19 mouse cellular contexts compared by ENCODE assay signal in the genomic region with DNA sequence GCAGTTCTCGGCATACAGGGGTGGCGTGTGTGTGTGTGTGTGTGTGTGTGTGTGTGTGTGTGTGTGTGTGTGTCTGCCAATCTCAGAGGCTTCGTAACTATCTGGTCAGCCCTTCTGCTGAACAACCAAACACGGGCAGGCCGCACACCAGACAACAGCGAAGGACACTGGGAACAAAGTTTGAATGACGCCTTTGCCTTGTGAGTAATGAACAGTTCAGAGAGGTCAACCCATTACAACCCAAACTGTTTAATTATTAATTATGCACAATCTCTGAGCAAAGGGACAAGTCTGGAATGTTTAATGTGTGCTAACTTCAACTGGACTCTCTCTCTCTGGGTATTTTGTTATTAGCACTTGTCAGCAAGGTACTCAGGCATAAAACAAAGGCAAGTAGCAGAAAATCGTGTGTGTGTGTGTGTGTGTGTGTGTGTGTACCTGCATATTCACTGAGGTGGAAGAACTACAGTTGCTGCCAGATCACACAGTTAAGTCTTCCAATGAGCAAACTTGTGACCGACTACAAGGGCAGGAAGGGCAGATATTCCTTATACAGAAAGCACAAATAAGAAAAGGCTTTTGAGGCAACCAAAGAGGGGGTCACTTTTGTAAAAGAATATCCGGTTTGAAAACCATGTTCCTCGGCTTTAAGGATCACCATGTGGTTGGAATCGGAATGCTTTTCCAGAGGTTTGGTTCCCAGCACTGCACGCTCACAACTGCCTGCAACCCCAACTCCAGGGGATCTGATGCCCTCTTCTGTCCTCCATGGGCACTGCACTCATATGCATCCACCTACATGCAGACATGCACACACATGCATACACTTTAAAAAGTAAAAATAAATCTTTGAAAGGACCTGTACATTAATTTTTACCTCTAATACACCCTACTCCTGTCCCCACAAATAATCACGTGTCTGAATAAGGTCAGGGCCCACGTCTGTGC. TPM values are rescaled to one million over a fixed set of nuclear protein-coding genes. Genes with fewer than 3 reads are reported as not detected.
DNase-seq lines count a peak whose midpoint lies in the region; ATAC-seq and TF ChIP-seq lines count a peak whose summit lies in the region.
"Had no signal": no experiment of that assay in that cellular context is flagged by ENCODE, and none has a peak within 500 bp of the region (broad histone marks: within the 10 kb centered on the region; RNA-seq: fewer than 3 reads in every experiment).

No protein-coding gene starts in this region.

- DNase-seq in liver, adult 2 months (ENCODE audit: extremely low read depth, low read depth, low spot score) = peak; percentile 98
- DNase-seq in liver (no peak), Patski (ENCODE audit: low read depth, low spot score) (peak; percentile 62)
- no peak for DNase-seq in forebrain, embryonic 14.5 days (ENCODE audit: low spot score)
- no peak for DNase-seq in gastrocnemius, postnatal 25 days
- DNase-seq in ovary, postnatal 14 days (ENCODE audit: low spot score) = no peak
- DNase-seq: adrenal gland, postnatal 14 days; gastrocnemius, postnatal 36 days; lung, postnatal 36 days; midbrain, embryonic 14.5 days; thymus, postnatal 36 days had no signal

- H3K27me3 ChIP-seq in liver, adult 2 months (ENCODE audit: control insufficient read depth, insufficient read depth, low read length) = no peaks in the 10 kb centered on the region
- no peaks in the 10 kb centered on the region for H3K27me3 ChIP-seq in Patski
- no peaks in the 10 kb centered on the region for H3K27me3 ChIP-seq in kidney, embryonic 15.5 days
- no peaks in the 10 kb centered on the region for H3K27me3 ChIP-seq in small intestine, adult 2 months (ENCODE audit: control insufficient read depth, insufficient read depth, low read length)
- no peaks in the 10 kb centered on the region for H3K27me3 ChIP-seq in forebrain, embryonic 14.5 days (replicated peaks; ENCODE audit: control insufficient read depth, insufficient read depth, low read length)
- H3K27me3 ChIP-seq: forebrain, embryonic 15.5 days; neural tube, embryonic 13.5 days had no signal

- peaks cover 2% of the 10 kb centered on the region; the same call in 1 of the 2 replicates for H3K36me3 ChIP-seq in liver, adult 2 months (ENCODE audit: control insufficient read depth, insufficient read depth, low read length)
- H3K36me3 ChIP-seq in kidney, embryonic 15.5 days = peaks cover 18% of the 10 kb centered on the region
- no peaks in the 10 kb centered on the region for H3K36me3 ChIP-seq in small intestine, adult 2 months (ENCODE audit: control insufficient read depth, insufficient read depth, low read length)
- no peaks in the 10 kb centered on the region for H3K36me3 ChIP-seq in forebrain, embryonic 14.5 days (ENCODE audit: control insufficient read depth, insufficient read depth, low read length)

- in situ Hi-C loops in Patski (cut with MboI; ENCODE audit: low pct_unique_long_range_greater_than_20kb) = no loop called here

- CTCF ChIA-PET in Patski (lab: Charles Lee) = no interaction called here

- H3K27ac ChIP-seq in liver, adult 2 months (replicated peaks; ENCODE audit: insufficient read depth, low read depth, low read length) = peak overlapping the region; percentile 93
- H3K27ac ChIP-seq in kidney, embryonic 15.5 days = 0 out of 2 replicates have a peak overlapping the region, but pooled peaks have one; percentile 23
- H3K27ac ChIP-seq in small intestine, adult 2 months (ENCODE audit: insufficient read depth, low read depth, low read length) = peak overlapping the region; percentile 90
- H3K27ac ChIP-seq in forebrain, embryonic 14.5 days (ENCODE audit: low read depth, low read length) = no peak overlapping the region
- H3K27ac ChIP-seq: forebrain, embryonic 15.5 days; hindbrain, embryonic 13.5 days; limb, embryonic 10.5 days; neural tube, embryonic 13.5 days had no signal

- peak overlapping the region; percentile 65 for H3K9ac ChIP-seq in liver, adult 2 months (ENCODE audit: low read depth, low read length)
- H3K9ac ChIP-seq in kidney, embryonic 15.5 days = no peak overlapping the region
- no peak overlapping the region for H3K9ac ChIP-seq in forebrain, embryonic 14.5 days (ENCODE audit: low read length)
- H3K9ac ChIP-seq: forebrain, embryonic 15.5 days; hindbrain, embryonic 13.5 days; neural tube, embryonic 13.5 days had no signal

- H3K9me3 ChIP-seq in kidney, embryonic 15.5 days (replicated peaks) = no peaks in the 10 kb centered on the region
- no peaks in the 10 kb centered on the region for H3K9me3 ChIP-seq in forebrain, embryonic 14.5 days (replicated peaks; ENCODE audit: control insufficient read depth, low read length)
- H3K9me3 ChIP-seq: forebrain, embryonic 15.5 days; hindbrain, embryonic 13.5 days; limb, embryonic 10.5 days; neural tube, embryonic 13.5 days had no signal

- ATAC-seq in Patski = no peak
- ATAC-seq in kidney, embryonic 15.5 days (replicated peaks; ENCODE audit: low FRiP score) = peak; percentile 43; the same call in 1 of the 2 replicates
- no peak for ATAC-seq in forebrain, embryonic 14.5 days
- ATAC-seq: forebrain, embryonic 15.5 days had no signal

- TF ChIP-seq POLR2A in liver, adult 2 months (IDR thresholded peaks at IDR 0.05; ENCODE audit: extremely low read depth, insufficient read depth, low read length) = no peak
- no peak for TF ChIP-seq POLR2A in small intestine, adult 2 months (IDR thresholded peaks at IDR 0.05; ENCODE audit: low read depth, low read length)

- POLR2A ChIA-PET in Patski (lab: Charles Lee) = no interaction called here

- H3K4me3 ChIP-seq in liver, adult 2 months (ENCODE audit: insufficient read depth, low read depth, low read length) = no peak overlapping the region
- no peak overlapping the region for H3K4me3 ChIP-seq in kidney, embryonic 15.5 days (replicated peaks)
- no peak overlapping the region for H3K4me3 ChIP-seq in small intestine, adult 2 months (ENCODE audit: low read depth, low read length)
- no peak overlapping the region for H3K4me3 ChIP-seq in forebrain, embryonic 14.5 days (ENCODE audit: low read depth, low read length)
- H3K4me3 ChIP-seq: forebrain, embryonic 15.5 days; hindbrain, embryonic 13.5 days; limb, embryonic 10.5 days; neural tube, embryonic 13.5 days had no signal

- 52% methylated on average over 15 of the region's 15 CpGs for WGBS in liver, adult 2 months
- WGBS in kidney, embryonic 15.5 days = 79% methylated on average over 15 of the region's 15 CpGs
- 64% methylated on average over 15 of the region's 15 CpGs for WGBS in small intestine, adult 2 months
- WGBS in forebrain, embryonic 14.5 days = 92% methylated on average over 15 of the region's 15 CpGs

- H3K4me1 ChIP-seq in liver, adult 2 months (ENCODE audit: control insufficient read depth, insufficient read depth, low read length) = peaks cover 17% of the 10 kb centered on the region
- H3K4me1 ChIP-seq in kidney, embryonic 15.5 days = peaks cover 20% of the 10 kb centered on the region
- peaks cover 21% of the 10 kb centered on the region; the same call in 1 of the 2 replicates for H3K4me1 ChIP-seq in small intestine, adult 2 months (ENCODE audit: control insufficient read depth, insufficient read depth, insufficient read length, low read length)
- peaks cover 10% of the 10 kb centered on the region for H3K4me1 ChIP-seq in forebrain, embryonic 14.5 days (ENCODE audit: control insufficient read depth, insufficient read depth, low read length)

- TF ChIP-seq CTCF in liver, adult 2 months (IDR thresholded peaks at IDR 0.05; ENCODE audit: low read depth, low read length) = peak; percentile 52
- TF ChIP-seq CTCF in Patski (IDR thresholded peaks at IDR 0.05) = peak; percentile 51
- TF ChIP-seq CTCF in small intestine, adult 2 months (IDR thresholded peaks at IDR 0.05; ENCODE audit: extremely low read depth, insufficient read length, insufficient replicate concordance, low read depth, low read length) = 0 out of 2 replicates have a peak, but pooled peaks have one; percentile 14

- H3K4me2 ChIP-seq in kidney, embryonic 15.5 days = no peak overlapping the region
- H3K4me2 ChIP-seq in forebrain, embryonic 14.5 days (ENCODE audit: low read length) = no peak overlapping the region
- H3K4me2 ChIP-seq: forebrain, embryonic 15.5 days; hindbrain, embryonic 13.5 days; neural tube, embryonic 13.5 days had no signal

- H3K79me2 ChIP-seq in liver, adult 2 months (ENCODE audit: control insufficient read depth, insufficient read depth, low read length) = no peaks in the 10 kb centered on the region

RNA-seq across cellular contexts. Expression of gene Skor1, which starts 52.9 kb away (rescaled TPM):
- not detected in 2 replicates for total RNA-seq in liver, adult 2 months (2014; rRNA removed)
- polyA plus RNA-seq in liver, adult 2 months (2012; rRNA removed) = not detected in 2 replicates
- 0.03 TPM for polyA plus RNA-seq in Patski (2021)
- polyA plus RNA-seq in kidney, embryonic 15.5 days (2015; fragmentation: Nextera tagmentation; extraction: Ambion mirVana) = not detected in 2 replicates
- polyA plus RNA-seq in small intestine, adult 2 months (2012; rRNA removed) = 0.04 TPM in 1 of 2 replicates, not detected in the other
- polyA plus RNA-seq in forebrain, embryonic 14.5 days (2014; fragmentation: Nextera tagmentation; extraction: Ambion mirVana) = 0.27 and 0.30 TPM in 2 replicates
- total RNA-seq in gastrocnemius, postnatal 25 days (2021) = under 1 TPM; 0.08 TPM
- total RNA-seq: adrenal gland, postnatal 14 days had no signal
- polyA plus RNA-seq: C2C12; heart, embryonic 16.5 days had no signal

Comparison
In these comparisons a context has a peak if more than half of its experiments do, and no peak if none do; other contexts are left out.
1. DNase-seq: peak in liver, adult 2 months (single experiment) and Patski (single experiment); none in liver (single experiment), forebrain, embryonic 14.5 days (single experiment), gastrocnemius, postnatal 25 days (single experiment) and ovary, postnatal 14 days (single experiment).
2. Peak in every context shown above with its lines, with median percentiles within 50 percentile points of each other: CTCF ChIP-seq.